Mouse (Mus musculus): ENCODE measurements around the gene Spc24. TPM values are rescaled to one million over a fixed set of nuclear protein-coding genes. Genes with fewer than 3 reads are reported as not detected.
A peak's percentile ranks its signal among the peaks of the same experiment; 100 is the strongest.

Gene Spc24
- polyA plus RNA-seq, 1 experiment from 2014 or later = 10.4 TPM

DNA sequence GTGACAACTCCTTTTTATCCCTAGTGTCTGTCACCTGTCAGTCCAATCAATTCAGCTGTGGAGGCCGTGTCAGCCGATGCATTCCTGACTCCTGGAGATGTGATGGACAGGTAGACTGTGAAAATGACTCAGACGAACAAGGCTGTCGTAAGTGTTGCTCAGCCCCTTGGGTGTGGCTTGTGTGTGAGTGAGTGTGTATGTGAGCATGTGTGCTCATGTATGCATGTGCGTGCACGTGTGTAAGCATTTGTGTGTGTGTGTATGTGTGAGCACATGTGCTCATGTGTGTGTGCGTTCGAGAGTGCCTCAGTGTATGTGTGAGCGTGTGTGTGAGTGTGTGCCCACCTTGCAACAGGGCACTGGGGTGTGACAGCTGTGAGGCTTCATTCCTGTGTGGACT lies 27.8 kb downstream of the Spc24 start:
- peaks cover 27% of the 10 kb centered on the region for H3K36me3 ChIP-seq (ENCODE audit: control insufficient read depth, insufficient read depth, low read length)
- ATAC-seq = no peak
- H3K4me3 ChIP-seq (ENCODE audit: low read depth, low read length) = no peak overlapping the region
- no peaks in the 10 kb centered on the region for H3K9me3 ChIP-seq (replicated peaks; ENCODE audit: control insufficient read depth, low read length, poor library complexity, severe bottlenecking)
- WGBS = 94% methylated on average over 9 of the region's 9 CpGs
- no peak overlapping the region for H3K9ac ChIP-seq (ENCODE audit: low read depth, low read length)
- H3K27me3 ChIP-seq (ENCODE audit: control insufficient read depth, insufficient read depth, low read depth, low read length) = no peaks in the 10 kb centered on the region
- no peak overlapping the region for H3K4me2 ChIP-seq (ENCODE audit: low read length)
- no peak overlapping the region for H3K27ac ChIP-seq (ENCODE audit: low read length)
- H3K4me1 ChIP-seq (ENCODE audit: control insufficient read depth, insufficient read depth, low read length) = no peaks in the 10 kb centered on the region

GRCm38 (mm10) chr9:21729264-21729663 lies 30.8 kb downstream of the Spc24 start:
- no peak overlapping the region for H3K4me3 ChIP-seq (ENCODE audit: low read depth, low read length)
- H3K27ac ChIP-seq (ENCODE audit: low read length) = no peak overlapping the region
- no peak overlapping the region for H3K4me2 ChIP-seq (ENCODE audit: low read length)
- peaks cover 11% of the 10 kb centered on the region; the same call in 1 of the 2 replicates for H3K4me1 ChIP-seq (ENCODE audit: control insufficient read depth, insufficient read depth, low read length)
- peaks cover 17% of the 10 kb centered on the region for H3K36me3 ChIP-seq (ENCODE audit: control insufficient read depth, insufficient read depth, low read length)
- no peaks in the 10 kb centered on the region for H3K27me3 ChIP-seq (ENCODE audit: control insufficient read depth, insufficient read depth, low read depth, low read length)
- no peak overlapping the region for H3K9ac ChIP-seq (ENCODE audit: low read depth, low read length)
- no peaks in the 10 kb centered on the region for H3K9me3 ChIP-seq (replicated peaks; ENCODE audit: control insufficient read depth, low read length, poor library complexity, severe bottlenecking)
- 86% methylated on average over 7 of the region's 7 CpGs for WGBS
- no peak for ATAC-seq

GRCm38 (mm10) chr9:21728261-21728832 lies 31.8 kb downstream of the Spc24 start:
- H3K9me3 ChIP-seq (replicated peaks; ENCODE audit: control insufficient read depth, low read length, poor library complexity, severe bottlenecking) = no peaks in the 10 kb centered on the region
- no peaks in the 10 kb centered on the region for H3K27me3 ChIP-seq (ENCODE audit: control insufficient read depth, insufficient read depth, low read depth, low read length)
- ATAC-seq = no peak
- peaks cover 8% of the 10 kb centered on the region for H3K36me3 ChIP-seq (ENCODE audit: control insufficient read depth, insufficient read depth, low read length)
- no peak overlapping the region for H3K4me3 ChIP-seq (ENCODE audit: low read depth, low read length)
- no peak overlapping the region for H3K4me2 ChIP-seq (ENCODE audit: low read length)
- 89% methylated on average over 10 of the region's 10 CpGs for WGBS
- peaks cover 11% of the 10 kb centered on the region; the same call in 1 of the 2 replicates for H3K4me1 ChIP-seq (ENCODE audit: control insufficient read depth, insufficient read depth, low read length)
- H3K27ac ChIP-seq (ENCODE audit: low read length) = no peak overlapping the region
- no peak overlapping the region for H3K9ac ChIP-seq (ENCODE audit: low read depth, low read length)

GRCm38 (mm10) chr9:21726218-21726975 lies 33.7 kb downstream of the Spc24 start:
- H3K27ac ChIP-seq (ENCODE audit: low read length) = no peak overlapping the region
- H3K9ac ChIP-seq (ENCODE audit: low read depth, low read length) = no peak overlapping the region
- 77% methylated on average over 14 of the region's 14 CpGs for WGBS
- H3K4me1 ChIP-seq (ENCODE audit: control insufficient read depth, insufficient read depth, low read length) = peaks cover 17% of the 10 kb centered on the region
- H3K4me2 ChIP-seq (ENCODE audit: low read length) = peak overlapping the region; percentile 83; the same call in 1 of the 2 replicates
- ATAC-seq = no peak
- H3K27me3 ChIP-seq (ENCODE audit: control insufficient read depth, insufficient read depth, low read depth, low read length) = no peaks in the 10 kb centered on the region
- no peaks in the 10 kb centered on the region for H3K9me3 ChIP-seq (replicated peaks; ENCODE audit: control insufficient read depth, low read length, poor library complexity, severe bottlenecking)
- H3K4me3 ChIP-seq (ENCODE audit: low read depth, low read length) = no peak overlapping the region
- H3K36me3 ChIP-seq (ENCODE audit: control insufficient read depth, insufficient read depth, low read length) = no peaks in the 10 kb centered on the region

GRCm38 (mm10) chr9:21725224-21726121 lies 34.6 kb downstream of the Spc24 start:
- Histone ChIP-seq H3K27me3 (ENCODE audit: control insufficient read depth, insufficient read depth, low read depth, low read length) (no peaks in the 10 kb centered on the region), H3K4me2 (ENCODE audit: low read length) (peak overlapping the region; percentile 83), H3K4me3 (ENCODE audit: low read depth, low read length) (peak overlapping the region; percentile 71), H3K9ac (ENCODE audit: low read depth, low read length) (peak overlapping the region; percentile 67), H3K36me3 (ENCODE audit: control insufficient read depth, insufficient read depth, low read length) (no peaks in the 10 kb centered on the region), H3K27ac (ENCODE audit: low read length) (no peak overlapping the region), H3K9me3 (replicated peaks; ENCODE audit: control insufficient read depth, low read length, poor library complexity, severe bottlenecking) (no peaks in the 10 kb centered on the region), H3K4me1 (ENCODE audit: control insufficient read depth, insufficient read depth, low read length) (peaks cover 17% of the 10 kb centered on the region)
- 88% methylated on average over 23 of the region's 23 CpGs for WGBS
- no peak for ATAC-seq

DNA sequence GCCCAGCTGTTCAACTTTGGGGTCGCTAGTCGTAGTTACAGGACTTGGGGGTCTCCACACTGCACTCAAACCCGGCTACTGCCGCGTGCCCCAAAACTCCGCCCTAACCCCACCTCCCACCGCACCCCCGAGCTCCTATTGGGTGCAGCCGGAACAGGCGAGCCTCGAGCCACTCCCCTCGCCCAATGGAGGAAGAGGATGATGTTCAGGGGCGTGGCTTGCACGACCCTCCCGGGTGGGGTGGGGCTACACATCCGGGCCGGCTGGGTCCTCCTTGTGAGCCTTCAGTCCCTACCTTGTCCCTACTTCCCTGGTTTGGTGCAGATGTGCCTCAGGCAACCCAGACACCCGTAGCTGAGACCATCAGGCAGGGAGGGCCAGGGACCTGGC lies 36.0 kb downstream of the Spc24 start:
- Histone ChIP-seq H3K4me1 (ENCODE audit: control insufficient read depth, insufficient read depth, low read length) (peaks cover 17% of the 10 kb centered on the region), H3K9me3 (replicated peaks; ENCODE audit: control insufficient read depth, low read length, poor library complexity, severe bottlenecking) (no peaks in the 10 kb centered on the region), H3K4me3 (ENCODE audit: low read depth, low read length) (peak overlapping the region; percentile 71), H3K36me3 (ENCODE audit: control insufficient read depth, insufficient read depth, low read length) (no peaks in the 10 kb centered on the region), H3K27me3 (ENCODE audit: control insufficient read depth, insufficient read depth, low read depth, low read length) (no peaks in the 10 kb centered on the region), H3K4me2 (ENCODE audit: low read length) (peak overlapping the region; percentile 83), H3K9ac (ENCODE audit: low read depth, low read length) (peak overlapping the region; percentile 78), H3K27ac (ENCODE audit: low read length) (peak overlapping the region; percentile 93)
- WGBS = under 1% methylated on average over 18 of the region's 18 CpGs
- ATAC-seq = peak; percentile 97

- Histone ChIP-seq H3K36me3 (ENCODE audit: control insufficient read depth, insufficient read depth, low read length) (no peaks in the 10 kb centered on the region), H3K9me3 (replicated peaks; ENCODE audit: control insufficient read depth, low read length, poor library complexity, severe bottlenecking) (no peaks in the 10 kb centered on the region), H3K9ac (ENCODE audit: low read depth, low read length) (peak within 1 kb of the TSS; percentile 78), H3K27ac (ENCODE audit: low read length) (peak within 1 kb of the TSS; percentile 93), H3K4me1 (ENCODE audit: control insufficient read depth, insufficient read depth, low read length) (peaks cover 17% of the 10 kb centered on the region), H3K27me3 (ENCODE audit: control insufficient read depth, insufficient read depth, low read depth, low read length) (no peaks in the 10 kb centered on the region), H3K4me3 (ENCODE audit: low read depth, low read length) (peak within 1 kb of the TSS; percentile 71), H3K4me2 (ENCODE audit: low read length) (peak within 1 kb of the TSS; percentile 83)
- WGBS = under 1% methylated on average over 47 of the region's 47 CpGs
- peak; percentile 84 for ATAC-seq
Observed at GRCm38 (mm10) chr9:21723377-21724146, 36.5 kb downstream of the Spc24 start, which contains the start of gene Ldlr. Ldlr (plus strand) TSS chr9:21723483.

DNA sequence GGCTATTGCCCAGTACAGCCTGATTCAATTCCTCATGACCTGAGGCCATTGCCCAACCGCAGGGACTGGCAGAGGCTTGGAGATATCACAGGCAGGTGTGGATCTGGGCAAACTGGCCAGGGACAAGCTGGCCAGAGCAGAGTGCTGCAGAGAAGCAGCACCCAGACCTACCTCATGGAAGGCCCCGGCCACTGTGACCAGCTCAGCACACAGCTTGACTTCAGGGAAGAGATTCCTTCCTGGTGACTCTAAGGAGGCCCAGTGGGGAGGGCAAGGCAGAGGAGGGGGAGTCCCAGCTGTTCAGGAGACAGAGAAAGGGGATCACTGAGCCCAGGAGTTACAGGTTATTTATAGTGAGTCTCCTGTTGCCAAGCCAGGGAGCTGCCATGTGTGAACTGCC lies 39.1 kb downstream of the Spc24 start:
- 85% methylated on average over 2 of the region's 2 CpGs for WGBS
- no peak overlapping the region for H3K4me2 ChIP-seq (ENCODE audit: low read length)
- no peaks in the 10 kb centered on the region for H3K27me3 ChIP-seq (ENCODE audit: control insufficient read depth, insufficient read depth, low read depth, low read length)
- H3K9ac ChIP-seq (ENCODE audit: low read depth, low read length) = no peak overlapping the region
- H3K4me3 ChIP-seq (ENCODE audit: low read depth, low read length) = no peak overlapping the region
- H3K9me3 ChIP-seq (replicated peaks; ENCODE audit: control insufficient read depth, low read length, poor library complexity, severe bottlenecking) = no peaks in the 10 kb centered on the region
- no peak overlapping the region for H3K27ac ChIP-seq (ENCODE audit: low read length)
- no peak for ATAC-seq
- no peaks in the 10 kb centered on the region for H3K36me3 ChIP-seq (ENCODE audit: control insufficient read depth, insufficient read depth, low read length)
- peaks cover 14% of the 10 kb centered on the region for H3K4me1 ChIP-seq (ENCODE audit: control insufficient read depth, insufficient read depth, low read length)

All from midbrain, embryonic 16.5 days (tissue).